Mouse (Mus musculus): ENCODE results near the gene Fam163a. TPM values are rescaled to one million over a fixed set of nuclear protein-coding genes. Genes with fewer than 3 reads are reported as not detected.
A peak's percentile ranks its signal among the peaks of the same experiment; 100 is the strongest.

Gene Fam163a
- polyA plus RNA-seq, 1 experiment from 2014 or later: 4.6 TPM

GRCm38 (mm10) chr1:156037144-156037583 is 167.7 kb downstream of the Fam163a start:
- no peak for DNase-seq (ENCODE audit: low spot score)
- H3K4me2 ChIP-seq (ENCODE audit: low read depth): no peak overlapping the region
- H3K27ac ChIP-seq (ENCODE audit: low read depth, low read length): no peak overlapping the region
- H3K4me3 ChIP-seq (ENCODE audit: low read depth, low read length): no peak overlapping the region
- H3K36me3 ChIP-seq (ENCODE audit: control insufficient read depth, insufficient read depth, low read length): peaks cover 6% of the 10 kb centered on the region; the same call in 1 of the 2 replicates
- peaks cover 8% of the 10 kb centered on the region for H3K4me1 ChIP-seq (ENCODE audit: control insufficient read depth, insufficient read depth, low read length)
- H3K27me3 ChIP-seq (ENCODE audit: control insufficient read depth, insufficient read depth, low read length): no peaks in the 10 kb centered on the region
- no peak overlapping the region for H3K9ac ChIP-seq (ENCODE audit: low read length)
- WGBS: 71% methylated on average over 5 of the region's 5 CpGs
- no peak for ATAC-seq (ENCODE audit: insufficient read depth, low FRiP score, low TSS enrichment)
- H3K9me3 ChIP-seq (ENCODE audit: control insufficient read depth, low read length): no peaks in the 10 kb centered on the region

DNA sequence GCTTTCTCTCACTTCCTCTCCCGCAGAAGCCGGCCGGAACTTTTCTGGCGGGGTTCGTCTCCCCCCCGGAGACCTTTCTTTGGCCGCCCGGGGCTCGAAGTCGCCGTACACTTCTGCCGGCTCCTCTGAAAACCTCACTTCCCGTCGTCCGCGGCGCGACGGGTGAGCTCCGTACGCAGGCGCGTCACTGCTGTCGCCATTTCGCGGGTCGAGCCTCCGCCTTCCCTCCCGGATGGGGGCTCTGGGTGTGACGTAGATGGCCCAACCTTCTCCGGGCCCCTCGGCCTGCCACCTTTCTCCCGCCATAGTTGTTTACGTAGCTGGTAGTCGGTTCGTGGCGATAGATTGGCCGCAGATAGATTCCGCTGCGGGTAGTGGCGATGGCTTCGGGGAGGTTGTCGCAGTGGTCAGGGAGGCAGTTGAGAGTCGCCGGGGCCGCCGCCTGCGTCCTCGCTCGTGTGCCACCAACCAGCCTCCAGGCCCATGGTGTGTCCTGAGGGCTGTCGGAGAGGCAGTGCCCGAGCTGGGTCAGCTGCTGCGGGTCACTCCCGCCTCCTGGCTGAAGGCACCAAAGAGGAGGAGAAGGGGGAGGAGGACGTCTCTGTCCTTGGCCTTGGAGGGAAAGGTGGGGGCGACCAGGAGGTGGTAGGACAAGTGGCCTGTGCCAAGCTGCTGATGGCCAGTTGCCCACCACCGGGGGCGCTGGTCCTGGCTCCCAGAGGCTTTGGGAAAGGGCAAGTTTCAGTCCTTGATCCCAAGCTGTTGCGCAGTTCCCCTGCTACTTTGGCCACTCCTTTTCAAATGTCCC is 168.7 kb downstream of the Fam163a start, which contains the start of gene Tor1aip1:
TSS of gene Tor1aip1 (minus strand) at position 551 of the 808 bp plus-strand sequence.
- under 1% methylated on average over 59 of the region's 59 CpGs for WGBS

DNA sequence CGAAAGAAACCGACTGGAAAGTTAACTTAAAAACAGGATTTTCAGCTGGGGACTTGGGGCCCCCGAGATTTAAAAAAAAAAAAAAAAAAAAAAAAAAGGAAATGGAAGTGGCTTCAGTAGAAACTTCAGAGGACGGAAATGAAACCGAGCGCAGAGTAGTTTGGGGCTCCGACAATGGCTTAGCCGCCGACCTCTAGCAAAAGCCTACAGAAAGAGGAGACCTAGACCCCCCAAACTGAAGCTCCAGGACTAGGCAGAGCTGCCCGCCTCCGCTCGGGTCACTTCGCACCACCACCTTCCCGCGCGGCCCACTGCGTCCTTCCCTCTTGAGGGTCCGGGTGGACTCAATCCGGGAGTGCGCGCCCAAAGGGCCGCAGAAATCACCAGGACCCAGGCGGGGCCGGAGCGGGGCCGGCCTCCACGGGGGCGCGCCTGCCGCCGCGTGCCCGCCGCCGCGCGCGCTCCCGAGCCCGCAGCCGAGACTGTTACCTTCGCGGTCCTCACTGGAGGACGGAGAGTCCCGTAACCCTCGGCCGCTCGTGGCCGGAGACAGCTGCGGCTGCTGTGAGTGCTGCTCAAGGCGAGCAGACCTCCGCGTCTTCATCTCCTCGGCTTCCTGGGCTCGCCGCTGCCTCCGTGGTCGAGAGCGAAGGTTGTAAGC is 169.4 kb downstream of the Fam163a start, which contains the start of gene Tor1aip2:
TSS of gene Tor1aip2 (plus strand) at position 135 of the 661 bp plus-strand sequence.
- Histone ChIP-seq H3K9ac (ENCODE audit: low read length) (peak within 1 kb of the TSS; percentile 91), H3K4me1 (ENCODE audit: control insufficient read depth, insufficient read depth, low read length) (peaks cover 5% of the 10 kb centered on the region), H3K4me3 (ENCODE audit: low read depth, low read length) (peak within 1 kb of the TSS; percentile 65), H3K27me3 (ENCODE audit: control insufficient read depth, insufficient read depth, low read length) (no peaks in the 10 kb centered on the region), H3K27ac (ENCODE audit: low read depth, low read length) (peak within 1 kb of the TSS; percentile 98), H3K9me3 (ENCODE audit: control insufficient read depth, low read length) (no peaks in the 10 kb centered on the region), H3K4me2 (ENCODE audit: low read depth) (peak within 1 kb of the TSS; percentile 73), H3K36me3 (ENCODE audit: control insufficient read depth, insufficient read depth, low read length) (peaks cover 9% of the 10 kb centered on the region; the same call in 1 of the 2 replicates)
- DNase-seq (ENCODE audit: low spot score) (peak; percentile 88), ATAC-seq (ENCODE audit: insufficient read depth, low FRiP score, low TSS enrichment) (peak; percentile 83)
- under 1% methylated on average over 56 of the region's 59 CpGs for WGBS

More for the DNA sequence above, 168.7 kb downstream of the Fam163a start, which contains the start of gene Tor1aip1:
- peak within 1 kb of the TSS; percentile 98 for H3K27ac ChIP-seq (ENCODE audit: low read depth, low read length)
- H3K4me3 ChIP-seq (ENCODE audit: low read depth, low read length): peak within 1 kb of the TSS; percentile 65
- no peaks in the 10 kb centered on the region for H3K9me3 ChIP-seq (ENCODE audit: control insufficient read depth, low read length)
- ATAC-seq (ENCODE audit: insufficient read depth, low FRiP score, low TSS enrichment) (peak; percentile 94), DNase-seq (ENCODE audit: low spot score) (peak; percentile 98)
- H3K27me3 ChIP-seq (ENCODE audit: control insufficient read depth, insufficient read depth, low read length): no peaks in the 10 kb centered on the region
- peaks cover 5% of the 10 kb centered on the region for H3K4me1 ChIP-seq (ENCODE audit: control insufficient read depth, insufficient read depth, low read length)
- H3K4me2 ChIP-seq (ENCODE audit: low read depth): peak within 1 kb of the TSS; percentile 73
- peaks cover 6% of the 10 kb centered on the region; the same call in 1 of the 2 replicates for H3K36me3 ChIP-seq (ENCODE audit: control insufficient read depth, insufficient read depth, low read length)
- H3K9ac ChIP-seq (ENCODE audit: low read length): peak within 1 kb of the TSS; percentile 91

GRCm38 (mm10) chr1:156034661-156035060 is 170.2 kb downstream of the Fam163a start:
- DNase-seq (ENCODE audit: low spot score): no peak
- H3K4me2 ChIP-seq (ENCODE audit: low read depth): peak overlapping the region; percentile 66
- no peaks in the 10 kb centered on the region for H3K27me3 ChIP-seq (ENCODE audit: control insufficient read depth, insufficient read depth, low read length)
- H3K4me1 ChIP-seq (ENCODE audit: control insufficient read depth, insufficient read depth, low read length): peaks cover 5% of the 10 kb centered on the region
- H3K27ac ChIP-seq (ENCODE audit: low read depth, low read length): no peak overlapping the region; the same call in 1 of the 2 replicates
- H3K4me3 ChIP-seq (ENCODE audit: low read depth, low read length): peak overlapping the region; percentile 65
- WGBS: 52% methylated on average over 1 of the region's 1 CpGs
- peaks cover 9% of the 10 kb centered on the region; the same call in 1 of the 2 replicates for H3K36me3 ChIP-seq (ENCODE audit: control insufficient read depth, insufficient read depth, low read length)
- H3K9ac ChIP-seq (ENCODE audit: low read length): peak overlapping the region; percentile 91
- H3K9me3 ChIP-seq (ENCODE audit: control insufficient read depth, low read length): no peaks in the 10 kb centered on the region
- ATAC-seq (ENCODE audit: insufficient read depth, low FRiP score, low TSS enrichment): no peak

DNA sequence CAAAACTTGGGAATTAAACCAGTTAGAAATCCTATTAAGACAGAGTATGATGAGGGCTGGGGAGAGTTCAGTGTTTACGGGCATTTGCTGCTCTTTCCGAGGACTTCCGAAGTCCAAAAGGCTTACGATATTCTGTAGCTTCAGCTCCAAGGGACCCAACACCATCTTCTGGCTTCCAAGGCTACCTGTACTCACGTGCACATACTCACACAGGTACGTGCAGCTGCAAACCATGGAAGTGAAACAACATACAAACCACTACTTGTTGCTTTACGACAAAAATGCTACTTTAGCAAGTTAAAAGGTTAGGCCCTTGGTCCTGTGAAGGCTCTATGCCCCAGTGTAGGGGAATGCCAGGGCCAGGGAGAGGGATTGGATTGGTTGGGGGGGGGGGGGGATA is 170.9 kb downstream of the Fam163a start:
- ATAC-seq (ENCODE audit: insufficient read depth, low FRiP score, low TSS enrichment) (no peak), DNase-seq (ENCODE audit: low spot score) (no peak)
- Histone ChIP-seq H3K9ac (ENCODE audit: low read length) (no peak overlapping the region), H3K4me1 (ENCODE audit: control insufficient read depth, insufficient read depth, low read length) (peaks cover 5% of the 10 kb centered on the region), H3K9me3 (ENCODE audit: control insufficient read depth, low read length) (no peaks in the 10 kb centered on the region), H3K4me3 (ENCODE audit: low read depth, low read length) (no peak overlapping the region), H3K4me2 (ENCODE audit: low read depth) (no peak overlapping the region), H3K36me3 (ENCODE audit: control insufficient read depth, insufficient read depth, low read length) (peaks cover 12% of the 10 kb centered on the region; the same call in 1 of the 2 replicates), H3K27ac (ENCODE audit: low read depth, low read length) (no peak overlapping the region), H3K27me3 (ENCODE audit: control insufficient read depth, insufficient read depth, low read length) (no peaks in the 10 kb centered on the region)
- WGBS: 95% methylated on average over 7 of the region's 7 CpGs

- H3K9me3 ChIP-seq (ENCODE audit: control insufficient read depth, low read length): no peaks in the 10 kb centered on the region
- no peak overlapping the region for H3K4me2 ChIP-seq (ENCODE audit: low read depth)
- no peaks in the 10 kb centered on the region for H3K4me1 ChIP-seq (ENCODE audit: control insufficient read depth, insufficient read depth, low read length)
- no peak overlapping the region for H3K27ac ChIP-seq (ENCODE audit: low read depth, low read length)
- no peaks in the 10 kb centered on the region for H3K27me3 ChIP-seq (ENCODE audit: control insufficient read depth, insufficient read depth, low read length)
- 90% methylated on average over 4 of the region's 4 CpGs for WGBS
- no peak overlapping the region for H3K9ac ChIP-seq (ENCODE audit: low read length)
- H3K4me3 ChIP-seq (ENCODE audit: low read depth, low read length): no peak overlapping the region
- ATAC-seq (ENCODE audit: insufficient read depth, low FRiP score, low TSS enrichment): no peak
- H3K36me3 ChIP-seq (ENCODE audit: control insufficient read depth, insufficient read depth, low read length): peaks cover 10% of the 10 kb centered on the region
- DNase-seq (ENCODE audit: low spot score): no peak
These were observed 176.4 kb downstream of the Fam163a start for GRCm38 (mm10) chr1:156028340-156028975.

- Histone ChIP-seq H3K4me2 (ENCODE audit: low read depth) (no peak overlapping the region), H3K27me3 (ENCODE audit: control insufficient read depth, insufficient read depth, low read length) (no peaks in the 10 kb centered on the region), H3K9ac (ENCODE audit: low read length) (no peak overlapping the region), H3K27ac (ENCODE audit: low read depth, low read length) (no peak overlapping the region), H3K4me3 (ENCODE audit: low read depth, low read length) (no peak overlapping the region), H3K36me3 (ENCODE audit: control insufficient read depth, insufficient read depth, low read length) (peaks cover 7% of the 10 kb centered on the region; the same call in 1 of the 2 replicates), H3K4me1 (ENCODE audit: control insufficient read depth, insufficient read depth, low read length) (no peaks in the 10 kb centered on the region), H3K9me3 (ENCODE audit: control insufficient read depth, low read length) (no peaks in the 10 kb centered on the region)
- WGBS: 93% methylated on average over 3 of the region's 3 CpGs
- ATAC-seq (ENCODE audit: insufficient read depth, low FRiP score, low TSS enrichment): no peak
- DNase-seq (ENCODE audit: low spot score): no peak
These were observed 177.0 kb downstream of the Fam163a start for GRCm38 (mm10) chr1:156027849-156028248.

All from neural tube, embryonic 11.5 days (tissue).